Mouse (Mus musculus) cerebellum, adult 11-12 months (tissue): ENCODE data around the gene Hook1.
A peak's percentile ranks its signal among the peaks of the same experiment; 100 is the strongest.
"Not testable (repeated sequence)": the region's sequence is repeated elsewhere in the genome, so short reads cannot be mapped to it uniquely, and the experiment has no call there.

Source experiments
- DNase-seq: peaks from one replicate; pipeline ENCODE4 v3.0.0; 2022

Gene Hook1

GRCm38 (mm10) chr4:95966928-95967724, at the start of gene Hook1:
Gene Hook1, plus strand, starts transcription at chr4:95967240.
- DNase-seq, result peak; percentile 100

DNA sequence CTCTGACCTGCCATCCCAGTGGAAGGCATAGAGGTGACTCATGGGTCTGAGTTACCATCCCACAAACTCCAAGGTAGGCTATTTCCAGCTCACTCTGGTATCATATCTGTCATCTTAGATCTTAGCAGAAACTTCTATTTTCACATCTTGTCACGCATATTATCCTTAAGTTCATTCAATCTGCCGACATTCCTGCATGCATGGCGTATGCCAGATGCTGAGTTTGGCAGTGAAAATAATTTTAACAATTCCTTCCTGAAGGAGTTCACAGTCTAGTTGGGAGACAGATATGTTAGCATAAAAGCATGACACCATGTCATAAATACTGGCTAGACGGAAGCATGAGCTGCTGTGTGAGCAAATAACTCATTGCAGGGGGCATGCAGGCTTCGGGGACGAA, 49.3 kb upstream of the Hook1 start:
- no peak for DNase-seq

GRCm38 (mm10) chr4:95920448-95920847, 46.6 kb upstream of the Hook1 start:
- no peak for DNase-seq

DNA sequence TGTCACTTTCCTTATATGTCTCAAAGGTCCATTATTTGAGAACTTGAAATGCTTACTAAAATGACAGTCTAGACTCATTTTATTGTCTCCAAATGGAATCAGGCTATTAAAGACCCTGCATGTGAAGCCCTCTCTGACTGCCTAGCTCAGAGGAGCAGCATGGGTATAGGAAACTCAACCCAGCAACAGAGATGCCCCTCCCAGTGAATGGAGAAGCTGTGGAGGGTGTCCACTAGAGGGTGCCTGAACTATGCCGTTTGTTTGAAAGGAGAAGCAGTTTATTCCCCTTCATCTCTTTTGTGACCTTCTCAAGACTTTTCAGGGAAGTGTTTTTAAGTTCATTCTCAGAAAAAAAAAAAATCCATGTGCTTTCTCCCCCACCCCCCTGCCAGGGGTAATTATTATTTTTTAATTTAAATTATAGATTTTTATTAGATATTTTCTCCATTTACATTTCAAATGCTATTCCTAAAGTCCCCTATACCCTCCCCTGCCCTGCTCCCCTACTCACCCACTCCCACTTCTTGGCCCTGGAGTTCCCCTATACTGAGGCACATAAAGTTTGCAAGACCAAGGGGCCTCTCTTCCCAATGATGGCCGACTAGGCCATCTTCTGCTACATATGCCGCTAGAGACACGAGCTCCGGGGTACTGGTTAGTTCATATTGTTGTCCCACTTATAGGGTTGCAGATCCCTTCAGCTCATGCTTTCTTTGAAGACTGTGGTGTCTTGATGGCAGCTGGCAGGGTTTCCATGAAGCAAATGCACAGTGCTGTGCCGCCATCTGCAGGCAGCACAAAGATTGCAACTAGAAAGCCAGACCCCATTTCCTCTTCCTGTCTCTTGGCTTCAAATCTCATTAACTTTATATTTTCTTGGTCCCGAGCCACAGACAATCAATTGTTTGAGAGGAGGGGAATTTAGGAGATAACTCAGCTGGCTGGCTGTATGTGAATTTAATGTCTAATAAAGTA, 42.5 kb upstream of the Hook1 start:
- peak; percentile 27 for DNase-seq

DNA sequence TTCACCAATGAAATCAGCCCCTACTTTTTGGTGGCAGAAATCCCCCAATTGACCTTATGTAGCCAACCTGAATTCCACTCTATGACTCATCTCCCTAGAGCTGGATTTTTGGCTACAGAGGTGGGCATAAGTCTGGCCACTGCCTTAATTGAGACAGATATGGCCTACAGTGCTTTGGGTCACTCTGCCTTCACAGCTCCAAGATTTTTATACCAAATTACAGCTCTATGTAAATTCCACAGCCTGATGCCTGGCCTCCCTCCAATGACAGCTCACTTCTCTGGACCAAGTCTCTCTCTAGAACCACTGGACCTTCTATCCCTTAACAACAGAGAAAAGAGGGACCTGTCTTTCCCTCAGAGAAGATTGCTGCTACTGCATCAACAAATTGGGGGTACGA, 38.2 kb upstream of the Hook1 start:
- no peak for DNase-seq

DNA sequence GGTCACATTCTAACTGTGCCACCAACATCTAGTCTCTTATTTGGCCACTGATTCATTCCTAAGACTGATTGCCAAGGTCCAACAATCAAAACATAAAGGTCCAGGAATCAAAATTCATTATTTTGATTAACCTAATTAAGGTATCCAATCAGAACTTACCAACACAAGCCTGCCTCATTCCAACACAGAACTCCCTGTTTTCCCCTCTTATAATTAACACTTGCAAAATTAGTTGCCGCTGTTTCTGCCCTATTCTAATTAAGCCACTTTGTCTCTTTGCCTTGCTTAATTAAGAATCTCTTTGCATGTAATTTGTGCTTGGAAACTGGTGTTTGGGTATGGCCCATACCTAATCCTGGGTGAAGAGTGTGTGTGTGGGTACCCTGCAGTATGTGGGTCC, 37.1 kb upstream of the Hook1 start:
- no peak for DNase-seq

DNA sequence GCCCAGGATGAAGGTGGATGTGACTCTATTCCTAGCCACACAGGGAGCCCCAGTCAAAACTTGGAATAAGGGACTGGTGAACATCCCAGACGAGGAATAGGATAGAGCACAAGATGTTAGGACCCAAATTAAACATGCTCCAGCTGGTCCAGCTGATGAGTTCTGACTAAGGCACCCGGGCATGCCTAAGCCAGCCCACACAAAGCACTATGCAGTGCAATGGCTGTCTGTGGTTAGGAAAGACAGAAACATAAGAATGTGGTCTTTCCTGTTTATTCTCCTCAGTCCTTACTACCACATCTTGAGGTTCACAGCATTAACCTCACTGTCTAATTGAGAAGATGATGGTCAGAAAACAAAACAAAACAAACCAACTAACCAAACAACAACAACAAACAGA, 35.7 kb upstream of the Hook1 start:
- DNase-seq, result no peak

GRCm38 (mm10) chr4:95933801-95934356, 33.2 kb upstream of the Hook1 start:
- no peak for DNase-seq

DNA sequence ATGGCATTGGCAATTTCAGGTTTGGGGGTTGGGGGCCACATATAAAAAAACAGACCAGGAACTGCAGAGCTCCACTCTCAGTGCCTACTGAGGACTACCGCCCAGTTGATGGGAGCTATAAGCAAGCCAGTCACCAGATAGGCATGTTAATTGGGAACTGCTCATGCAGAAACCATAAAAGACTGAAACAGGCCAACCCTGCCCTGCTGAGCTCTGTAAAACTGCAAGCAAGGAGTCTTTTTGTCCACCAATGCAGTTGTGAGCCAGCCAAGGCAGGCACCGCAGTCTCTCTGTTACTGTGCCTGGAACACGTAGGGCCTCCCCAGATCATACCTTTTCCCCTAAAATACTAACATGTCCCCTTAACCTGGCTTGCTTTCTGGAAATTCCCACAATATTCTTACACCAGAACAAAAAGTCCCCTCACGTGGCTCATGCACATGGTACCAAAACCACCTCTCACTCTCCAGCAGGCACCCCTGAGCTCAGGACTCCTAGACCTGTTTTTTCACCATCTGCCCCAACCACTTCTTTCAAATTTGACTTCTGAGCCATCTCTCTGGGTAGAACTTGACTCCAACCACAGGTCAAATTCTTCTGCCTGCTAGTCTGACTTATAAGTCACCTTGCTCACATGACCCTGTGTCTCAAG, 32.5 kb upstream of the Hook1 start:
- no peak for DNase-seq

DNA sequence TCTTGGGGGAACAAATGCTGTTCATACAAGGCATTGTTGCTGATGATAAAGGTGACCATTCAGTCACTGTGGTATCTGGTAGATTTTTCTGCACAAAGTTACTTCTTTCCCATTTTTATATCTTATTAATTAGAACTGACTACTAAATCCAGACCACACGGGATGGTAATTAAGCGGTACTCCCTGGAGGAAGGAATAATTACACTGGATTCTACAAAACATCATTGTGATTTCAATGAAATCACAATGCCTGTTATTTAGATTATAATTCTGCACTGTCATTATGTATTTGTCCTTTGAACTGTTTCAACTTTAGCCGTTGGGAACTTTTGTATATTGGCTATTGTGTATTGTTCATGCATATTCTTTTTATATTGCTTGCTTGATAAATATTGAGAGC, 28.3 kb upstream of the Hook1 start:
- DNase-seq, result no peak

- DNase-seq, result no peak
Measured at GRCm38 (mm10) chr4:95947896-95948295, 19.1 kb upstream of the Hook1 start.

DNA sequence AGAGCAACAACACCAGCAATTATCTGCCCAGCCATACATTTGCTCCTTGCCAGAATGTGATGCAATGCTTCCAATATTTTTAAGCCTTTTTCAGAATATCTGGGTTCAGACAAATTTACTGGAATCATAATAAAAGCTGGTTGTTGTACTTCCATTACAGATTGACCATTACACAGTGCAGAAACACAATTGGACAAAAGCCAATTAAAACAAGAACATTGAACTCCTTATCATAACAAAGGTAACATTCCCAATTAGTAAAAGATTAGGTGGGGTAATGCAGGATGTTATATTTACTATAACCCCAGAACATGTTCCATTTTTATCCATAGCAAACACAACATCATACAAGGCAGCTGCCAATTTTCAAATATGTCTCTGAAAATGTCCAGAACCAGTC, 13.7 kb upstream of the Hook1 start:
- no peak for DNase-seq

GRCm38 (mm10) chr4:95982221-95982620, 15.2 kb downstream of the Hook1 start:
- not testable (repeated sequence) for DNase-seq

- DNase-seq, result no peak
Measured at GRCm38 (mm10) chr4:96016875-96017274, 49.8 kb downstream of the Hook1 start.

- DNase-seq, result no peak
Measured at GRCm38 (mm10) chr4:96022803-96023202, 55.8 kb downstream of the Hook1 start.

- DNase-seq, result peak; percentile 7
Measured at GRCm38 (mm10) chr4:96028412-96028811, 61.4 kb downstream of the Hook1 start.

DNA sequence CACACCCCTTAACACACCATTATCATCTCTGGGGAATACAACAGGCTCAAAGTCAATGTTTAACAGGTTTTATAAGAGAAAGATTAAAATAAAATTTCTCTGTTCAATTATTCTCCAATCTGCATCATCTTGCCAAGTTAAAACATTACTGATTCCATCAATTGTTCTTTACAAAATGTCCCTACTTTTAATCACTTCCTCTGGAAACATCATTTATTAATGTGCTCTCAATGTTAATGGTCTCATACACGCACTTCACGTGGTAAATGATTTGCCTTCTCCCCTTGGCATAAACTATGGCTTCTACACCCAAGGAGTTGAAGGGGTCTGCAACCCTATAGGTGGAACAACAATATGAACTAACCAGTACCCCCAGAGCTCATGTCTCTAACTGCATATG, 93.1 kb downstream of the Hook1 start:
- no peak for DNase-seq

- no peak for DNase-seq
Measured at GRCm38 (mm10) chr4:96062045-96062444, 95.0 kb downstream of the Hook1 start.
